Mouse (Mus musculus): ENCODE data around the gene 7530416G11Rik.

The 7530416G11Rik gene

DNA sequence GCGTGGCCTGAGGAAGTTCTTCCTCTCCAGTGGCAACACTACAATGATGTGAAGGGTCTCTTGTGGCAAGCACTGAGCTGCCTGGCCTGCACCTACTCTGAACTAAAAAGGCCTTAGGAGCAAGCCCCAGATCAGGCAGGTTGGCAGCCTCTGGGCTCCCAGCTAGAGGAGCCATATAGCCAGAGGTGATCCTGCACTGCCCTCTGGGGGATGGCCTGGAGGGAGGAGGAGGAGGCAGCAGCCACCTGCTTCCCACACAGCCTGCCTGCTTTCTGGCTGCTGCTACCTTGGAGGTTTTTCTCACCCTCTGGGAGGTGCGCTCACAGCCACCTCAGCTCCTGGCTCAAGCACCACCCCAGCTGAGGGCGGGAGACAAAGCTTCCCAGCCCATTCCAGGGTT lies 22.4 kb downstream of the 7530416G11Rik start:
- peak; percentile 46 for DNase-seq (ENCODE audit: low read depth, low spot score)

DNA sequence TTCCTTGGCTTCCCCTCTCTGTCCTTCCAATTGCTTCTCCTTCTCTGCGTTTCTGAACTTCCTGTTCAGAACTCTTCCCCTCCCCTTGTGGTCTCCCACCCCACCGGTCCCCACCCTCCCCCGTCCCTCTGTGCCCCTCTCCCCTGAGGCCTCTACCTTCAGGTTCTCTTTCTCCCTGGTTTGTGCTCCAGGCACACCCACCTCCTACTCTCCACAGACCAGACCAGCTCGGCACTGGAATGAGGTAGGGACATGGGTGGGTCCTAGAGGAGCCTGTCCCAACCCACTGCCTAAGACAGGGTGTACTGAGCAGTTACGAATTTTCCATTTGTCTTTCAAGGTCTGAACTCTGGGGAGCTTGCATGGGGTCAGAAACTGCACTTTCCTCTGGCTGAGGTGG lies 23.1 kb downstream of the 7530416G11Rik start:
- no peak for DNase-seq (ENCODE audit: low read depth, low spot score)

DNA sequence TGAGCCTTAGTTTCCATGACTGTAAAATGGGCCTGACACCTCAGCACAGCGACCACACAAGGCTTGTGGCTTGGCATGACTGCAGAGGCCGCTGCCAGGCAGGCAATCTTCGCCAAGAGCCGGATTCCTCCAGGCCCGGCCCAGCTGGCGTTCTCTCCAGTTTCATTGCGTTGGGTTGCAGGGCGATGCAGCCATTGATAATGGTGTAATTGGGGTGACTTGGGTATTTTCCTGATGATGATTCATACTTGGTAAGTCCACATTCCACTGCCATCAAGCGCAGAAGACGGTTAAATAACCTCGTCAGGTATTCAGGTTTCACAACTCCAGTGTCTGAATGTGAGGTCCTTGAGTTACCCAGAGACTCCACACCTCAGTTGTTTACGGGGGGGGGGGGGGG lies 23.7 kb downstream of the 7530416G11Rik start:
- no peak for DNase-seq (ENCODE audit: low read depth, low spot score)

DNA sequence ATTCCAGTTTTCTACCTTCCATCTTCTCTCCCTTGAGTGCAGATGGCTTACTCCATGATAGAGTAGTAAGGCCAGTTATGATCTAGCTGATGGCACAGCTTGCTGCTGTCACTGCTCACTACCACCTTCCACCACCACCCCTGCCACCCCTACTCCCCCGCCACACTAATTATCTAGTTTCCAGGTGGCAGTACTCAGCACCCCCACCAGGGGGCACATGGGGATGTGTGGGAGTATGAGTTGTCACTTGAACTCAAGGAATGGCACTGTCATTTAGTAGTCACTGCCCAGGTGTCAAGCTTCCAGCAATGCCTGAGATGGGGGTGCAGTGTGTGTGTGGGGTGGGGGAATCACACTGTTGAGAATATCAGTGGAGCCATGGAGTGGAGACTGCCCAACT lies 25.4 kb downstream of the 7530416G11Rik start:
- DNase-seq (ENCODE audit: low read depth, low spot score) = peak; percentile 79

DNA sequence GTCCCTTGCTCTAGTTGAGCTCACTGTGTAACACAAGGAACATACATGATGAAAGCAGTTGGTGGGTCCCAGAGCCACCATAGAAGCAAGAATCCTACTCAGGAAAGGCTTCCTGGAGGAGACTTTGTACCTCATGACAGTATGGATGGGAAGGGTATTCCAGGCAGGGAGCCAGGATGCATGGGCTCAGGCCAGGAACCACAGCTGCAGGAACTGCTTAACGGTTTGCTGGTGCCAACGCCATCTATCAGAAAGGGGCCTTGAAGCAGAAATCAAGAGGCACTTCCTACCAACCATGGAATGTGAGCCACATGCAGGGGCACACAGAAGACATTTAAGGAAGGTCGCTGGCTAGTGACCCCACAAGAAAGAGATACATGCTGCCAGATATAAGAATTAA lies 28.3 kb downstream of the 7530416G11Rik start:
- no peak for DNase-seq (ENCODE audit: low read depth, low spot score)

DNA sequence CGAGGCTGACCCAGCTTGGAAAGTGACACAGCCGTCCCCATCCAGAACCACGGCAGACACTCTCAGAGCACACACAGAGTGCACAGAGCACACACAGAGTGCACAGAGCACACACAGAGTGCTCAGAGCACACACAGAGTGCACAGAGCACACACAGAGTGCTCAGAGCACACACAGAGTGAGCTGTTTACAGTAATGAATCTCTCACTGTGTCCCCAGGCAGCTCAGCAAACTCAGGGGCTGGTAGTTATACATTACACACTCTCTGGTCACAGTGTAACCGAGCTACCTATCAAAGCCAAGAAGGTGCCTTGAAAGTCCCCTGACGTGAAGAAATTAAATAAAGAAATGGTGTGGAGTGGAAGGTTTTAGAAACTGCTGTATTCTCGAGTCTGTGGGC lies 33.6 kb downstream of the 7530416G11Rik start:
- no peak for DNase-seq (ENCODE audit: low read depth, low spot score)

DNA sequence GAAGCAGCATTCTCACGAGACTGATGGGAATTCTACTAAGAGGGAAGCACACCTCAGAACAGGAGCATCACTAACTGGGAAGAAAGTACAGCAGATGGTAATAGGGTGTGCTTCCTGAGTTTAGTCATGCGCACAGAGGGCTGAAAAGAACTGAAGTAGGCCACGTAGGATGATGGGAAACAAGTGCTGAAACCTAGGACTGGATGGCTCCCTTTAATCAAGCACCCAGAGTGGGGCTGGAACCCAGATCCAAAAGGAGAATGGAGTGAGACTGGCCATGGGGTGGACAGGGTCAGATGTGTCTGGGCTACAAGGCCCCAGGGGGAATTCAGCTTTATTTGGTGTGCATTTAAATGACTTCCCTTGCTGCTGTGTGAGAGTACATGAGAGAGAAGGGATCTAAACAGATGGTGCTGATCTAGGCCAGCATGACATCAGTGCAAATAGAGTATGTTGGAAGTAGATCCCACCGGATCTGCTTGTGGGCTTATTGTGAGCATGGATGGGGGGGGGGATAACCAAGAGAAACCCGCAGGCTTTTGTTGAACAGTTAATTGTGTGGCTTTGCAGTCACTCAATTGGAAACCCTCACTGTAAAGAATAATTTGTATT lies 36.5 kb downstream of the 7530416G11Rik start:
- no peak for DNase-seq (ENCODE audit: low read depth, low spot score)

DNA sequence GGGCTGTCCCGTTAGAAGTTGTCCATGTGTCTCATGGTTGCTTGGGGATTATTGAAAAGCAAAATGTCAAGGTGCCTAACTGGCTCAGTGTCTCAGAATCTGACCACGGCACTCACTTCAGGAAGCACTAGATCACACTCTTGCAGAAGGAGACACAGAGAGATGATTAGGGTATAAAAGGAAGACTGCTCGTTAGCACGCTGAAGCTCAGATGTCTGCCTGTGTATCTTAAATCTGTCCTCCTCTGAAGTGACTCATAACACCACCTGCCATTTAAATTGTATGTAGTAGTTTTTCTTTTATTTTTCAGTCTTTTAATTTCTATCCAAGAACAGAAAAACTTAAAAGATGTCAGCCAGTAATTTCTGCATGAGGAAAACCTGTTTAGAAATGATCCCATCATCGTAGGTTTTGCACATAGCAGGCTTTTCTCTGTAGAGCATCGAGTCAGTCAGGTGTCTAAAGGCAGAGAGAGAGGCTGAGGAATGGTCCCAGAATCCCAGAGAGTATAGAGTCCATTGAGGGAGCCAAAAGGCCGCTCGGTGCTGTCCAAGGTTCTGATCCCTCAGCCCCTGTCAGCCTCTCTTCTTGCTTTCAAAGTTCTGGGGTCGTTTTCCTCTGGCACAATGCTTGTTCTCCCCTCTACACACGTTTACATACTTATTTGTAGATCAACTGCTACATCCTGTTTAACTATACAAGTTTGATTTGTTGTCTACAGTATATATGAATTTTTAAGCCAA lies 38.0 kb downstream of the 7530416G11Rik start:
- peak; percentile 70 for DNase-seq (ENCODE audit: low read depth, low spot score)

DNA sequence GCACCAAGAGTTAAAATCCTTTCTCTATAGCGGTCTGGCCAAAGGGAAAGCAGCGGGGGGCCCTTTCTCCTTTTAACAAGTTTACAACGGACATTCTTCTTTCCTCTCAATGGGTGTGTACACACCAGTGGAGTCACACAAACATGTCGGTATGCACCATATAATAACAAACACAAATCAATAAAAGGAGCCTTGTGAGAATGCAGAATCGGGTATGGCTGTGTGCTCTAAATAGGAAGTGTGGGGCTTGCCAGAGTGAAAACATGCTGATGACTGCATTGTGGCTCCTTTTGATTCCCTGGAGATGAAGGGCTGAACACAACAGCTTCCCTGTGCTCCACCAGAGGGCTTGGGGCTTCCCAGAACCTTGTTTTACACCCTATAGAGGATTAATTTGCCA lies 38.8 kb downstream of the 7530416G11Rik start:
- peak; percentile 82 for DNase-seq (ENCODE audit: low read depth, low spot score)

DNA sequence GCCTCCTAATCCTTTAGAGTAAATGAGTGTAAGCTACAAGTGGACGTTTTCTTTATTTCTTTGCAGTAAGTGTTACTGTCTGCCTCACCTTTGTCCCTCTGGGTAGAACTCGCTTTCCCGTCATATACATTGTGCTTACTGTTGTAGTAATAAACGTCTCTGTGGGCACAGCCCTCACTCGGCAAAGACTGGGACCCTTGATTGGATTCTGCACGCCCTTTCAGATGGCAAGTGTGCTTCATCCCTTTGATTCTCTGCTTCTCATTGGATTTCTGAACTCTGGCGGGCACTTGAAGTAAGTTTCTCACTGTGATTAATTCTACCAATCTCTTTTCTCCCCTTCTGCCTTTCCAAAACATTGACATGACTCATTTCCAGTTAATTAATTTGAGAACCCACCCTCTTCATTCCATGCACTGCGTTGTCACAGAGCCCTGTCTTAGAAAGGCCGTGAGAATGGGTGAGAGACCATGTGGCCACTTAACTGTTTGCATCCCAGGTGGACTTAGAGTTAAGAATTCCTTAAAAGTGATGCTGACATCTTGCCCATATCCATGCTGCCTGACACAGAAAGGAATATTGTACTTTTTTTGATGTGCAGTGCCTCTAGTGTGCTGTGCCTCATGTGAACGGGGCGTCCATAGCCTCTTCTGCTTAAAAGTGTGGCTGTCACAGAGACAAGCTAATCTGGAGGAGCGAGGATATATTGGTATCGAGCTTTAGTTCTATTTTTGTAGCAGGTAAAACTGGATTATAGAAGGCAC lies 39.8 kb downstream of the 7530416G11Rik start:
- no peak for DNase-seq (ENCODE audit: low read depth, low spot score)

DNA sequence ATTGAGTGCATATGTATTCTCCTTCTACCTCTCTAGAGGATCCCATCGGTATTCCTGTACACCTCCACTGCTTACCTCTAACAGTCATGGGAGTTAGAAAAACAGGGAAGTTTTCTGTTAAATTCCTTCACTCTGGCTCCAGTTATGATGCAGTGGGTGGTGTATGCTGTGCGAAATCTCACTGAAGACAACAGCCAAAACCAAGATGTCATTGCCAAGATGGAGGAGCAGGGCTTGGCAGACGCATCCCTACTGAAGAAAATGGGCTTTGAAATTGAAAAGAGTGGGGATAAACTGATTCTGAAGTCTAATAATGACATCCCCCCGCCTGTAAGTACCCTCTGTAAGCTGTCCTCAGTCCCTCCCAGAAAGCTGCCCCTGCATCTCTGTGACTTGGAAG lies 40.9 kb downstream of the 7530416G11Rik start:
- DNase-seq (ENCODE audit: low read depth, low spot score) = no peak

DNA sequence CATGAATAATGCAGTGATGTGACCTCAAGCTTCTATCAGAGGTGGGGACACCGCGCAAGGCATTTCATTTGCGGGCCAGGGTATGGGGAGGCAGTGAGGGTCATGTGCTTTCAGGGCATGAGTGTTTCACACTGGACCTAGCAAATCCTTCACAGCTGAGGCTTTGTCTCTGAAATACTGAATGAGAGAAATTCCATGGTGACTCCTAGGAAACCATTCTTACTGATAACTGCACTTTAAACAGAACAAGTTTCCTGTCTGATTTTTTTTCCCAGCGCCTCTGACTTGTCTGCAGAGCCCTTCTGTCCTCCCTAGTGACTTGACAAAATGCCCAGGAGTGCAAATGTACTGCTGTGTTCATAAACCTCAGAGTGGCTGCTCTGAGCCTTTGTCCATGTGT lies 41.5 kb downstream of the 7530416G11Rik start:
- DNase-seq (ENCODE audit: low read depth, low spot score) = no peak

DNA sequence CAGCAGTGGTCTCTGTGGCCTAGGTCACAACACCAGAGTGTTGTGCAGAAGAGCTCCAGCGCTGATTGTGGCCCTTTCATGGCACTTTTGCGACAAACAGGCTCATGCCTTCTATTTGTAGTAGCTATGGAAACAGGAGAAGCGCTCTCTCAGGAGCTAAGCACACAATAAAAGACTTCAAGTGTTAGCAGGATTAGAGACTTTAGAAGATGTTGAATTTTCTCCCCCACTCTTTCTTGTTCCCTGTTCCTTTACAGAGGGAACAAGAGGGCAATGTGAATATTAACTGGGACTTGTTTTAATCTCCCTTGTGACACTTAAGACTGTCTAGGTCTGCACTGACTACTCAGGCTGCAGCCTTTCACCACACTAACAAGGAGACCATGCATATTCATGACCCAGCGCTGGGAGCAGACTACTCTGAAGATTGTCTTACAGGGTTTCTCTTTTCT lies 44.4 kb downstream of the 7530416G11Rik start:
- DNase-seq (ENCODE audit: low read depth, low spot score) = no peak

DNA sequence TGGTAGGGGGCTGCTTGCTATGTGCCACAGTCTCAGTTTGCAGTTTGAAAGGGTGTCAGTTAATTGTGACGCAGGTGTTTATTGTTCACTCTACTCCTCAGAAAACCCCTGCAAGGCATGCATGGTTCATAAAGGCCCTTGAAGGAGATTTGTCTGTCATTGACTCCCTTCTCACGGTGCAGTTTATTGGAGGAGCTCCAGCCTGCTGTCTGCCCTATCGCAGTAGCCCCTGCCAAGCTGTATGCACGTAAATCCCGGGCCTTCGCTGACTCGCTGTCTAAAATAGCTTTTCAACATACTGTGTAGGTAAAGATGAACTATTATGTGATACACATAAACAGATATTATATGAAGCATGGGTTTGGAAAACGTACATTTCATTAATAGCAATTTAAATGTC lies 45.2 kb downstream of the 7530416G11Rik start:
- DNase-seq (ENCODE audit: low read depth, low spot score) = no peak

DNA sequence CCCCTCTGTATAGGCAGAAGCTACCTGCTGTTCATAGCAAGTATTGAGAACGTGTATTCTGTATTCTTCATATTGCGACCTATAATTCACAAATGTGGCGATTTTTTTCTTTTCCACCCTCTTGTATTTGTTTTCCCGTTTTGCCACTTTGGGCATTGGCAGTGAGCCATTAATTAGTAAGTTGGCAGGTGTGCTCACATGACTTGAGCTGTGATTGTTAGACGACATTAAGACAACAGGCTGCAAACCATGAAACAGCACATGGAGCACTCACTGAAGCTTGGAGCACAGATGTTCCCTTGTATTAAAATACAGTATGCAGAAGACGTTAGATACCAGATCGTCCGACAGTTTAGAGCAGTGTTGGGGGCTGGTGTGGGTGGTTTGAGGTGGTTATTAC lies 46.1 kb downstream of the 7530416G11Rik start:
- no peak for DNase-seq (ENCODE audit: low read depth, low spot score)

DNA sequence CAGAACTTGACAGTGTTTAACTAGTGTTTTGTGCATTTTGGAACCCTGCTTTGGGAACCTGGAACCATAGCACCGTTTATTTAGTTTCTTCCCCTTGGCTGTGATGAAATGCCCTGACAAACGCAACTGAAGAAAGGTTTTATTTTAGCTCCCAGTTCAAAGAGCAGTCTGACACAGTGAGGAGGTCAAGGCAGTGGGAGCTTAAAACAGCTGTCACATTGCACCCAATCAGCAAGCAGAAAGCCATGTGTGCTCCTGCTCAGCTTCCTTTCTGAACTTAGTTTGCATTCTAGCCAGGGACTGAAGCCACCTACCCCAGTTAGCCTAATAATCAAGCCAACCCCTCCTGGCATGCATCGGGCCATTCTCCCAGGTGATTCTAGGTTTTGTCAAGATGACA lies 56.4 kb downstream of the 7530416G11Rik start:
- no peak for DNase-seq (ENCODE audit: low read depth, low spot score)
